Mouse (Mus musculus) frontal cortex, postnatal 14 days (tissue): ENCODE data around the gene Tmem262.

Source experiments
- DNase-seq, 2 experiments: peaks; one replicate each; pipeline ENCODE4 v3.0.0; 2022; ENCODE audit warnings: low spot score in 2 of 2

Gene Tmem262

GRCm38 (mm10) chr19:6102169-6102853 is 22.5 kb downstream of the Tmem262 start:
- DNase-seq = no peak

- DNase-seq = no peak
These were observed 24.6 kb downstream of the Tmem262 start for GRCm38 (mm10) chr19:6104476-6104875.

GRCm38 (mm10) chr19:6105586-6105985 is 25.8 kb downstream of the Tmem262 start, which contains the start of gene Naaladl1:
Gene Naaladl1 (plus strand): TSS chr19:6105782.
- DNase-seq = no peak

GRCm38 (mm10) chr19:6113116-6113515 is 33.3 kb downstream of the Tmem262 start:
- no peak for DNase-seq

- no peak for DNase-seq
These were observed 36.4 kb downstream of the Tmem262 start for GRCm38 (mm10) chr19:6116113-6116850.

- no peak for DNase-seq
These were observed 37.6 kb downstream of the Tmem262 start for GRCm38 (mm10) chr19:6117346-6117985.

- DNase-seq = peak; percentile 81 to 86
These were observed 38.3 kb downstream of the Tmem262 start, which contains the start of gene Sac3d1 for GRCm38 (mm10) chr19:6117986-6118676. Gene Sac3d1 (minus strand): TSS chr19:6118650.

- no peak for DNase-seq
These were observed 38.9 kb downstream of the Tmem262 start for GRCm38 (mm10) chr19:6118677-6119185.

GRCm38 (mm10) chr19:6121761-6122160 is 41.9 kb downstream of the Tmem262 start:
- no peak for DNase-seq

- DNase-seq = no peak
These were observed 43.5 kb downstream of the Tmem262 start for GRCm38 (mm10) chr19:6123330-6123729.

- no peak for DNase-seq
These were observed 45.1 kb downstream of the Tmem262 start for GRCm38 (mm10) chr19:6124898-6125297.

GRCm38 (mm10) chr19:6126289-6126688 is 46.5 kb downstream of the Tmem262 start:
- no peak for DNase-seq

GRCm38 (mm10) chr19:6126789-6127580 is 47.2 kb downstream of the Tmem262 start:
- DNase-seq = no peak

GRCm38 (mm10) chr19:6127760-6128341 is 48.0 kb downstream of the Tmem262 start, which contains the start of gene Snx15:
Gene Snx15 (minus strand): TSS chr19:6128304.
- peak; percentile 91 to 94 for DNase-seq
